Mouse (Mus musculus): Measurements from ENCODE around the gene P2rx3.

- TF ChIP-seq CTCF (IDR thresholded peaks at IDR 0.05; ENCODE audit: low read depth, low read length) (no peak), TAL1 (conservative IDR thresholded peaks at IDR 0.05; ENCODE audit: low read depth, low read length) (no peak), GATA1 (IDR thresholded peaks at IDR 0.05; ENCODE audit: borderline replicate concordance, low read length) (no peak), POLR2AphosphoS5 (IDR thresholded peaks at IDR 0.05; ENCODE audit: insufficient replicate concordance, low read depth, low read length) (no peak)
Observed at GRCm38 (mm10) chr2:85012679-85013078, 24.6 kb downstream of the P2rx3 start.
